Mouse (Mus musculus) intestine, embryonic 15.5 days (tissue): Measurements from ENCODE around the gene Ntng2. TPM values are rescaled to one million over a fixed set of nuclear protein-coding genes. Genes with fewer than 3 reads are reported as not detected.
A peak's percentile ranks its signal among the peaks of the same experiment; 100 is the strongest.

Source experiments
- ATAC-seq: fragments of 200-750 bp; cut with Nextera tagmentation; 2 replicates; pipeline ENCODE4 v1.8.0; 2017; ENCODE audit warnings: moderate TSS enrichment, moderate library complexity
- H3K27ac ChIP-seq: fragments of 300-500 bp; sonication (generic); 2 replicates; pipeline ENCODE4 v1.5.1; 2015; ENCODE audit warnings: mild to moderate bottlenecking, inconsistent platforms
- H3K27me3 ChIP-seq: fragments of 300-500 bp; sonication (generic); replicated peaks from 2 replicates; pipeline ENCODE4 v1.6.1; 2015; ENCODE audit warnings: inconsistent platforms
- H3K36me3 ChIP-seq: fragments of 300-500 bp; sonication (generic); 2 replicates; pipeline ENCODE4 v1.6.1; 2015; ENCODE audit warnings: inconsistent platforms
- H3K4me1 ChIP-seq: fragments of 300-500 bp; sonication (generic); replicated peaks from 2 replicates; pipeline ENCODE4 v1.6.1; 2015; ENCODE audit warnings: inconsistent platforms
- H3K4me2 ChIP-seq: fragments of 300-500 bp; sonication (generic); replicated peaks from 2 replicates; pipeline ENCODE4 v1.6.1; 2015; ENCODE audit warnings: mild to moderate bottlenecking, inconsistent platforms
- H3K4me3 ChIP-seq: fragments of 300-500 bp; sonication (generic); replicated peaks from 2 replicates; pipeline ENCODE4 v1.5.1; 2015; ENCODE audit warnings: inconsistent platforms
- H3K9ac ChIP-seq: fragments of 300-500 bp; sonication (generic); 2 replicates; pipeline ENCODE4 v1.6.1; 2015; ENCODE audit warnings: inconsistent platforms
- H3K9me3 ChIP-seq: fragments of 300-500 bp; sonication (generic); 2 replicates; pipeline ENCODE4 v1.6.1; 2016; ENCODE audit warnings: inconsistent platforms
- WGBS: fragments of 180-500 bp; shearing (Covaris S2); methylation state at CpG from one replicate; pipeline ENCODE4 v1.1.7; 2015; 5-methylcytosine and 5-hydroxymethylcytosine counted together
- polyA plus RNA-seq: library from polyadenylated mRNA; unstranded; fragments of >200 nt; fragmentation: Nextera tagmentation; extraction: Ambion mirVana; gene quantifications from 2 replicates; pipeline ENCODE4 v1.2.1, GENCODE M21; 2015

The Ntng2 gene
- polyA plus RNA-seq: 0.10 and 0.26 TPM in 2 replicates

- Histone ChIP-seq H3K4me3 (peak within 1 kb of the TSS; percentile 60), H3K27me3 (peaks cover 85% of the 10 kb centered on the region), H3K9me3 (no peaks in the 10 kb centered on the region), H3K4me1 (peaks cover 34% of the 10 kb centered on the region), H3K9ac (peak within 1 kb of the TSS; percentile 55), H3K36me3 (no peaks in the 10 kb centered on the region), H3K4me2 (peak within 1 kb of the TSS; percentile 98), H3K27ac (no peak within 1 kb of the TSS)
- under 1% methylated on average over 52 of the region's 54 CpGs for WGBS
- peak; percentile 52 for ATAC-seq
These were observed at the start of gene Ntng2 for GRCm38 (mm10) chr2:29252599-29253204. Ntng2 (minus strand) TSS chr2:29253005.

GRCm38 (mm10) chr2:29295557-29295956, 42.8 kb upstream of the Ntng2 start:
- no peaks in the 10 kb centered on the region for H3K36me3 ChIP-seq
- no peak for ATAC-seq
- no peak overlapping the region for H3K4me3 ChIP-seq
- H3K4me2 ChIP-seq: no peak overlapping the region
- no peaks in the 10 kb centered on the region for H3K27me3 ChIP-seq
- no peak overlapping the region for H3K9ac ChIP-seq
- 63% methylated on average over 3 of the region's 3 CpGs for WGBS
- no peak overlapping the region for H3K27ac ChIP-seq
- no peaks in the 10 kb centered on the region for H3K9me3 ChIP-seq
- H3K4me1 ChIP-seq: no peaks in the 10 kb centered on the region

DNA sequence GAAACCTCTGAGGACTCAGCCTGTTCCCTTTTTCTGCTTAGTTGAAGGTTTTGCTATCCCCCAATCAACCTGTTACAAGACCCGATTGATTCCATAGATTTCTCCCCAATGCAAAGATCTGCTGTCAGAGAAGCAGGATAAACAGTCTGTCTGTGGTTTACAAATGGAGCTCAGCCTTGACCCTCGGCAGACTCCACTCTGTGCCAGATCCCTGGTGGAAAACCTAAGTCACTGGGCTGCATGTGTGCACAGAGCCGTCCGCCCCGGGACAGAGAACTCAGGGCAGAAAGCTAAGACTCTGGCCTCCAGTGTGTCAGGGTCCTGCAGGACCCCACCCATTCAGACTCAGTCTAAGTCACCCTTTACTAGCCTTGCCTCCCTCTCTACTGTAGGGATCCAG, 34.8 kb upstream of the Ntng2 start:
- 58% methylated on average over 5 of the region's 5 CpGs for WGBS
- no peak overlapping the region for H3K4me3 ChIP-seq
- no peaks in the 10 kb centered on the region for H3K9me3 ChIP-seq
- no peaks in the 10 kb centered on the region for H3K27me3 ChIP-seq
- no peak overlapping the region for H3K9ac ChIP-seq
- H3K27ac ChIP-seq: no peak overlapping the region
- H3K4me1 ChIP-seq: no peaks in the 10 kb centered on the region
- H3K36me3 ChIP-seq: no peaks in the 10 kb centered on the region
- no peak overlapping the region for H3K4me2 ChIP-seq
- ATAC-seq: no peak

DNA sequence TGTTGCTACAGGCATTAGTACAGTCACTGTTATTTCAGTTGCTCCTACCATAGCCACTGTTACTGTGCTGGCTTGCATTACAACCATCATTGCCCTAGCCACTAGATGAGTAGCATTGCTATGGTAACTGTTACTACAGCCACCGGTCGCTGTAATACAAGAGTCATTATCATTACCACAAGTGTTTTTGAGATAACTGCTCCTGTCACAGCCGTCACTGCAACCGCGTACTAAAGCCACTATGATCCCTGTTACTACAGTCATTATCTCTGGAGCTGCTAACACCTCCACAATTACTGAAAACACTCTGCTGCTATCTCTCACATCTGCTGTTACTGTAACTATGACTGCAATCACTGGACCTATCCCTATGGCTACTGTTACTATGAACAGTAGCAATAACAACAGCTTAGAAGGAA, 24.9 kb upstream of the Ntng2 start:
- Histone ChIP-seq H3K27ac (no peak overlapping the region), H3K4me3 (no peak overlapping the region), H3K9ac (no peak overlapping the region), H3K9me3 (no peaks in the 10 kb centered on the region), H3K4me2 (no peak overlapping the region), H3K4me1 (no peaks in the 10 kb centered on the region), H3K27me3 (no peaks in the 10 kb centered on the region), H3K36me3 (no peaks in the 10 kb centered on the region)
- WGBS: 62% methylated on average over 5 of the region's 5 CpGs
- ATAC-seq: no peak

DNA sequence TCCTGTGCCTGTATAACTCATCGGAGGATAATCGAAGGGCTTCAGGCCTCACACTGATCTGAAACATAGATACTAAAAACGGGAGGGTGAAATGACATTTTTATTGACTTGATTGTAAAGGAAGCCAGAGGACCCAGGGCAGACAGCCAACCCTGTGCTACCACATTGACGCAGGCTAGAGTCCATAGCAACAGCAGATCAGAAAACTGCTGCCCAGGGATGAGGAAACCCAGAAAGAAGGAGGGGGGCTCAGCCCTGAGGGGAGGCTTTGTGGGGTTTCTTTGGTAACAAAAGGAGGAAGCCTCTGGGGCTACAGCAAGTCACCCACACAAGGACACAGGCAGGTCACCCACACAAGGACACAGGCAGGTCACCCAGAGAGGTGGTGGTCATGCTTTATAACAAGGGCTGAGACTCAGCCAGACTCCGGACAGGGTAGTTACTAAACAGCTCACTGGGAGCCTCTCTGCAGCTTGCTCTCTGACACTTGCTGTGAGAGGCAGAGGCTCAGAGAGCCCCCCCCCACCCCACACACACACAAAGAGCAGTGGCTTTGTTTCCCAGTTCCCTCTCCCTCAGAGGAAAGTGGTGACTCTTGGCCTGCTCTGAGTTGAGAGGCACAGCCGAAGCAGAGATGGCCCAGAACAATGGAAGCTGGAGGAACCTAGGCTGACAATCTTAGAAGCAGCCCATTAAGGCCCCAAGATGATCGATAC, 19.2 kb upstream of the Ntng2 start:
- Histone ChIP-seq H3K4me3 (no peak overlapping the region), H3K36me3 (no peaks in the 10 kb centered on the region), H3K27ac (no peak overlapping the region), H3K4me1 (no peaks in the 10 kb centered on the region), H3K9me3 (no peaks in the 10 kb centered on the region), H3K4me2 (no peak overlapping the region), H3K9ac (no peak overlapping the region), H3K27me3 (no peaks in the 10 kb centered on the region)
- ATAC-seq: no peak
- WGBS: 43% methylated on average over 7 of the region's 7 CpGs

DNA sequence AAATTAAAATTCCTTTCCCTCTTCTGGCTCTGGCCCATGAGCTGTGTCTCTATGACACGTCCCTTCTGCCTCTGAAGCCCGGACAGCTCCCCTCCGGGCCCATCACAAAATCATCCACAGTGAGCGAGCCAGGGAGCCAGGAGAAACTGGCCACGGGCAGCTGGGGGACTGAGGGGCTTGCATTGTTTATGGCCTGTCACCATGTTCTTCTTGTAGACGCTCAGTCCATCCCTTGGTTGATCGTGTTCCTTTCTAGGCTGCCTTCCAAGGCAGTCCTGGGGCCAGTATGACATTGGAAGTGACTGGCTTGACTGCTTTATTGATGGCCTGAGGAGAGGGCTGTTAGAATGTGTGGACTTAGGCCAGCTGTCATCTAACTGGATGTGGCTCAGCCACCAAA, 18.3 kb upstream of the Ntng2 start:
- Histone ChIP-seq H3K9me3 (no peaks in the 10 kb centered on the region), H3K9ac (no peak overlapping the region), H3K4me1 (no peaks in the 10 kb centered on the region), H3K27me3 (no peaks in the 10 kb centered on the region), H3K36me3 (no peaks in the 10 kb centered on the region), H3K4me2 (no peak overlapping the region), H3K4me3 (no peak overlapping the region), H3K27ac (no peak overlapping the region)
- ATAC-seq: no peak
- WGBS: 68% methylated on average over 7 of the region's 7 CpGs

- H3K9me3 ChIP-seq: no peaks in the 10 kb centered on the region
- no peak overlapping the region for H3K4me3 ChIP-seq
- no peak overlapping the region for H3K27ac ChIP-seq
- no peak for ATAC-seq
- no peaks in the 10 kb centered on the region for H3K4me1 ChIP-seq
- WGBS: 45% methylated on average over 4 of the region's 4 CpGs
- no peak overlapping the region for H3K4me2 ChIP-seq
- H3K9ac ChIP-seq: no peak overlapping the region
- no peaks in the 10 kb centered on the region for H3K36me3 ChIP-seq
- no peaks in the 10 kb centered on the region for H3K27me3 ChIP-seq
These were observed 14.0 kb upstream of the Ntng2 start for GRCm38 (mm10) chr2:29266810-29267209.

DNA sequence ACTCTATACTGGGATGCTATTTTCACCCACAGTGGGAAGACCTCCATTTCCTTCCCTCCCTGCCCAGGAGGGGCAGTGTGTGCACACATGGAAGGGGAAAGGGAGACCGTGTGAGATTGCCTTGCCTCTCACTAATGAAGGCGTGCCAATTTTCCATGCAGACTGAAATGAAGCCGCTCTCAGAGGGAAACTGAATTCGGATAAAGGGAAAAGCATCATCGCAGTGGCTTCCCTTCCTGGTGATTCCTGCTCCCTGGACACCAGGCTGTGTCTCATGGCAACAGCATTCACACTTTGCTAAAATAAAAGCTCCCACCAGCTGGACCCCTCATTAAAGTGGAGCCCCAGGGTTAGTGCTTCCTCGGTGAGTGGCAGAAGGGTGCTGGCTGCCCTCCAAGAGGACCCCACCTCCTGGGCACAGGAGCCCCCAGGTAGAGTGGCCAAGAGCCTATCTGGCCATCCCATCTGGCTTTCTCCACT, 9.7 kb upstream of the Ntng2 start:
- H3K36me3 ChIP-seq: no peaks in the 10 kb centered on the region
- no peak overlapping the region for H3K4me3 ChIP-seq
- H3K27me3 ChIP-seq: peaks cover 9% of the 10 kb centered on the region; the same call in 1 of the 2 replicates
- no peaks in the 10 kb centered on the region for H3K4me1 ChIP-seq
- no peaks in the 10 kb centered on the region for H3K9me3 ChIP-seq
- H3K9ac ChIP-seq: no peak overlapping the region
- ATAC-seq: no peak
- 67% methylated on average over 6 of the region's 6 CpGs for WGBS
- H3K4me2 ChIP-seq: no peak overlapping the region
- no peak overlapping the region for H3K27ac ChIP-seq

DNA sequence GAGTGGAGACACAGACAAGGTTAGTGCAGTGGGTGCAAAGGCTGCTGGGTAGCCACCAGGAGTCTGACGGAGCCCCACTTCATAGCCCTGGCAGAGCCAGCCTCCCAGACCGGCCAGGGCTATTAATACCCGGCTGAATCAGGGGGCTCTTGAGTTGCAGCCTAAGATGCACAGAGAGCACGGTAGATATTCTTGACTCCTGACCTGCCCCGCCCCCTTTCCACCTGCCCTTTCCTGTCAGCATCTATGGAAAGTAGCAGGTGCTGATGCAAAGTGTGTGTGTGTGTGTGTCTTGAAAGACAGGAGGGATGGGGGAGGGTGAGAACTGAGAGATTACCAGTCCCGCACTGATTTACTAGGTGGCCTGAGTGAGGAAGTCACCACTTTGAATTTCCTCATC, 8.3 kb upstream of the Ntng2 start:
- no peaks in the 10 kb centered on the region for H3K9me3 ChIP-seq
- H3K27ac ChIP-seq: no peak overlapping the region
- H3K27me3 ChIP-seq: peaks cover 13% of the 10 kb centered on the region
- no peak overlapping the region for H3K4me2 ChIP-seq
- WGBS: 54% methylated on average over 6 of the region's 6 CpGs
- H3K9ac ChIP-seq: no peak overlapping the region
- H3K4me1 ChIP-seq: no peaks in the 10 kb centered on the region
- ATAC-seq: no peak
- no peaks in the 10 kb centered on the region for H3K36me3 ChIP-seq
- H3K4me3 ChIP-seq: no peak overlapping the region

- H3K27ac ChIP-seq: no peak overlapping the region
- peak overlapping the region; percentile 55; the same call in 1 of the 2 replicates for H3K9ac ChIP-seq
- H3K4me2 ChIP-seq: peak overlapping the region; percentile 98
- WGBS: 4% methylated on average over 20 of the region's 22 CpGs
- peak; percentile 52 for ATAC-seq
- H3K4me3 ChIP-seq: peak overlapping the region; percentile 60
- H3K36me3 ChIP-seq: no peaks in the 10 kb centered on the region
- no peaks in the 10 kb centered on the region for H3K9me3 ChIP-seq
- H3K4me1 ChIP-seq: peaks cover 34% of the 10 kb centered on the region
- H3K27me3 ChIP-seq: peaks cover 83% of the 10 kb centered on the region
These were observed 530 bp upstream of the Ntng2 start for GRCm38 (mm10) chr2:29253205-29253865.

GRCm38 (mm10) chr2:29252059-29252598, 676 bp downstream of the Ntng2 start:
- under 1% methylated on average over 46 of the region's 49 CpGs for WGBS
- peaks cover 34% of the 10 kb centered on the region for H3K4me1 ChIP-seq
- H3K36me3 ChIP-seq: no peaks in the 10 kb centered on the region
- H3K27ac ChIP-seq: no peak overlapping the region
- H3K4me2 ChIP-seq: peak overlapping the region; percentile 98
- no peaks in the 10 kb centered on the region for H3K9me3 ChIP-seq
- H3K4me3 ChIP-seq: peak overlapping the region; percentile 60
- H3K9ac ChIP-seq: peak overlapping the region; percentile 55
- H3K27me3 ChIP-seq: peaks cover 90% of the 10 kb centered on the region
- ATAC-seq: peak; percentile 42
